Mouse (Mus musculus) CH12.LX (cell line): Measurements from ENCODE around the gene Camkk2.

Source experiments
- ETS1 ChIP-seq: conservative IDR thresholded peaks from 2 replicates; pipeline ENCODE4 v1.6.1; 2012; ENCODE audit warnings: low read depth, mild to moderate bottlenecking, inconsistent platforms, low read length, improper control_type of control experiment, moderate library complexity
- GABPA ChIP-seq: IDR thresholded peaks from 2 replicates; pipeline ENCODE4 v1.6.1; 2012; ENCODE audit warnings: low read depth, low read length, improper control_type of control experiment, inconsistent platforms; ENCODE audit not compliant: insufficient replicate concordance
- UBTF ChIP-seq: IDR thresholded peaks from 2 replicates; pipeline ENCODE4 v1.6.1; 2012; ENCODE audit warnings: low read depth, mild to moderate bottlenecking, inconsistent platforms, low read length, improper control_type of control experiment, moderate library complexity

DNA sequence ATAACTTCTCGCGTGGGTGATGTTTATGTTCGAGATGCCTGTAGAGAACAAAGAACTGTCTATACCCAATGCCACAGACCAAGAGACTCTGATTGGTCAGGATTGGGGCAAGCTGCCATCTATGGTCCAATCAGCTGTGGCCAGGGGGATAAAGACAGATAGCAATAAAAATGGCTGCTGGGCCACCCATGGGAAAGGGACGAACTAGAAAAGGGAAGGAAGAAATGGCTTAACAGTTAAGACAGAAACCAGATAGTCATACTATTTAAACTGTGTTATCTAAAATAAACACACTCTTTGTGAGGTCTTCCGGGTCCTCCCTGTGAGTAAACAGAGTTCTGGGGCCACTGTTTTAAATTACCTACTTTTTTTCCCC, 78.4 kb downstream of the Camkk2 start:
- TF ChIP-seq ETS1 (no peak), UBTF (no peak), GABPA (no peak)
